Mouse (Mus musculus) hindbrain, embryonic 16.5 days (tissue): Measurements from ENCODE around the gene Clns1a. TPM values are rescaled to one million over a fixed set of nuclear protein-coding genes. Genes with fewer than 3 reads are reported as not detected.

ENCODE experiments used
- ATAC-seq: fragments of 200-750 bp; cut with Nextera tagmentation; 2 replicates; pipeline ENCODE4 v1.8.0; 2017; ENCODE audit warnings: moderate TSS enrichment, moderate library complexity
- H3K27ac ChIP-seq: fragments of 300-500 bp; sonication (generic); 2 replicates; pipeline ENCODE4 v1.5.1; 2014; ENCODE audit warnings: low read depth, mild to moderate bottlenecking, control low read depth, low read length, moderate library complexity
- H3K27me3 ChIP-seq: fragments of 300-500 bp; sonication (generic); replicated peaks from 2 replicates; pipeline ENCODE4 v1.6.1; 2014; ENCODE audit warnings: low read length; ENCODE audit not compliant: control insufficient read depth, insufficient read depth
- H3K36me3 ChIP-seq: fragments of 300-500 bp; sonication (generic); 2 replicates; pipeline ENCODE4 v1.6.1; 2014; ENCODE audit warnings: mild to moderate bottlenecking, low read length, moderate library complexity, mixed read lengths; ENCODE audit not compliant: control insufficient read depth, insufficient read depth
- H3K4me1 ChIP-seq: fragments of 300-500 bp; sonication (generic); 2 replicates; pipeline ENCODE4 v1.6.1; 2014; ENCODE audit warnings: low read depth, low read length; ENCODE audit not compliant: control insufficient read depth, insufficient read depth
- H3K4me2 ChIP-seq: fragments of 300-500 bp; sonication (generic); 2 replicates; pipeline ENCODE4 v1.6.1; 2014; ENCODE audit warnings: mild to moderate bottlenecking, low read length, control low read depth, moderate library complexity
- H3K4me3 ChIP-seq: fragments of 300-500 bp; sonication (generic); 2 replicates; pipeline ENCODE4 v1.5.1; 2014; ENCODE audit warnings: mild to moderate bottlenecking, low read length, control low read depth, moderate library complexity
- H3K9ac ChIP-seq: fragments of 300-500 bp; sonication (generic); 2 replicates; pipeline ENCODE4 v1.6.1; 2014; ENCODE audit warnings: low read depth, mild to moderate bottlenecking, control low read depth, low read length, moderate library complexity
- H3K9me3 ChIP-seq: fragments of 300-500 bp; sonication (generic); 2 replicates; pipeline ENCODE4 v1.6.1; 2014; ENCODE audit warnings: mild to moderate bottlenecking, low read length, moderate library complexity; ENCODE audit not compliant: control insufficient read depth
- WGBS: fragments of 180-500 bp; shearing (Covaris S2); extraction: QIAGEN DNeasy Blood & Tissue Kit; methylation state at CpG from one replicate; pipeline ENCODE4 v1.1.7; 2014; 5-methylcytosine and 5-hydroxymethylcytosine counted together
- polyA plus RNA-seq: library from polyadenylated mRNA; unstranded; fragments of >200 nt; fragmentation: Nextera tagmentation; extraction: Ambion mirVana; gene quantifications from 2 replicates; pipeline ENCODE4 v1.2.1, GENCODE M21; 2015

The Clns1a gene
- polyA plus RNA-seq, 1 experiment from 2014 or later = 184 TPM

- H3K4me2 ChIP-seq = peak overlapping the region; percentile 38
- no peaks in the 10 kb centered on the region for H3K36me3 ChIP-seq
- no peaks in the 10 kb centered on the region for H3K9me3 ChIP-seq
- WGBS = 25% methylated on average over 28 of the region's 28 CpGs
- no peak overlapping the region for H3K27ac ChIP-seq
- H3K4me3 ChIP-seq = no peak overlapping the region
- no peak overlapping the region for H3K9ac ChIP-seq
- H3K4me1 ChIP-seq = no peaks in the 10 kb centered on the region
- peak; percentile 80 for ATAC-seq
- no peaks in the 10 kb centered on the region for H3K27me3 ChIP-seq
These were observed 51.5 kb downstream of the Clns1a start for GRCm38 (mm10) chr7:97747787-97748497.

GRCm38 (mm10) chr7:97748527-97749206, 52.2 kb downstream of the Clns1a start:
- no peak overlapping the region for H3K4me3 ChIP-seq
- no peaks in the 10 kb centered on the region for H3K36me3 ChIP-seq
- H3K4me1 ChIP-seq = no peaks in the 10 kb centered on the region
- H3K4me2 ChIP-seq = peak overlapping the region; percentile 29
- H3K9me3 ChIP-seq = no peaks in the 10 kb centered on the region
- H3K9ac ChIP-seq = no peak overlapping the region
- H3K27me3 ChIP-seq = no peaks in the 10 kb centered on the region
- H3K27ac ChIP-seq = no peak overlapping the region
- WGBS = 58% methylated on average over 10 of the region's 10 CpGs
- ATAC-seq = peak; percentile 10; the same call in 1 of the 2 replicates

GRCm38 (mm10) chr7:97749207-97750190, 53.1 kb downstream of the Clns1a start:
- no peak overlapping the region for H3K9ac ChIP-seq
- H3K27ac ChIP-seq = no peak overlapping the region
- no peaks in the 10 kb centered on the region for H3K36me3 ChIP-seq
- no peaks in the 10 kb centered on the region for H3K4me1 ChIP-seq
- peak overlapping the region; percentile 29 for H3K4me2 ChIP-seq
- no peak overlapping the region for H3K4me3 ChIP-seq
- H3K9me3 ChIP-seq = no peaks in the 10 kb centered on the region
- 25% methylated on average over 19 of the region's 19 CpGs for WGBS
- ATAC-seq = no peak
- no peaks in the 10 kb centered on the region for H3K27me3 ChIP-seq

GRCm38 (mm10) chr7:97756967-97757881, 60.8 kb downstream of the Clns1a start:
- ATAC-seq = peak; percentile 94
- Histone ChIP-seq H3K4me3 (peak overlapping the region; percentile 17; the same call in 1 of the 2 replicates), H3K9me3 (no peaks in the 10 kb centered on the region), H3K36me3 (no peaks in the 10 kb centered on the region), H3K27me3 (no peaks in the 10 kb centered on the region), H3K9ac (peak overlapping the region; percentile 47), H3K4me2 (peak overlapping the region; percentile 53), H3K4me1 (peaks cover 4% of the 10 kb centered on the region; the same call in 1 of the 2 replicates), H3K27ac (peak overlapping the region; percentile 30; the same call in 1 of the 2 replicates)
- 24% methylated on average over 18 of the region's 18 CpGs for WGBS

- 84% methylated on average over 11 of the region's 11 CpGs for WGBS
- no peak overlapping the region for H3K9ac ChIP-seq
These were observed 68.2 kb downstream of the Clns1a start for GRCm38 (mm10) chr7:97764591-97764990.

GRCm38 (mm10) chr7:97765181-97765962, 68.9 kb downstream of the Clns1a start:
- no peak for ATAC-seq
- WGBS = 87% methylated on average over 21 of the region's 21 CpGs

More at GRCm38 (mm10) chr7:97764591-97764990, 68.2 kb downstream of the Clns1a start:
- H3K36me3 ChIP-seq = no peaks in the 10 kb centered on the region
- no peak overlapping the region for H3K27ac ChIP-seq
- H3K4me2 ChIP-seq = no peak overlapping the region
- H3K4me3 ChIP-seq = no peak overlapping the region
- no peaks in the 10 kb centered on the region for H3K27me3 ChIP-seq
- H3K9me3 ChIP-seq = no peaks in the 10 kb centered on the region
- no peaks in the 10 kb centered on the region for H3K4me1 ChIP-seq
- ATAC-seq = no peak

GRCm38 (mm10) chr7:97765963-97766347, 69.5 kb downstream of the Clns1a start:
- Histone ChIP-seq H3K9ac (no peak overlapping the region), H3K9me3 (no peaks in the 10 kb centered on the region), H3K4me3 (no peak overlapping the region), H3K4me1 (no peaks in the 10 kb centered on the region), H3K4me2 (no peak overlapping the region), H3K36me3 (no peaks in the 10 kb centered on the region), H3K27ac (no peak overlapping the region), H3K27me3 (no peaks in the 10 kb centered on the region)
- 82% methylated on average over 5 of the region's 5 CpGs for WGBS
- no peak for ATAC-seq

More at GRCm38 (mm10) chr7:97765181-97765962, 68.9 kb downstream of the Clns1a start:
- no peaks in the 10 kb centered on the region for H3K9me3 ChIP-seq
- H3K27me3 ChIP-seq = no peaks in the 10 kb centered on the region
- H3K4me2 ChIP-seq = no peak overlapping the region
- H3K9ac ChIP-seq = no peak overlapping the region
- H3K36me3 ChIP-seq = no peaks in the 10 kb centered on the region
- no peak overlapping the region for H3K27ac ChIP-seq
- H3K4me1 ChIP-seq = no peaks in the 10 kb centered on the region
- H3K4me3 ChIP-seq = no peak overlapping the region
